Mouse (Mus musculus): ENCODE measurements around the gene Yaf2. TPM values are rescaled to one million over a fixed set of nuclear protein-coding genes. Genes with fewer than 3 reads are reported as not detected.

Gene Yaf2
- polyA plus RNA-seq, 1 experiment: 12.9 TPM

- WGBS: 85% methylated on average over 4 of the region's 4 CpGs
- peaks cover 17% of the 10 kb centered on the region; the same call in 1 of the 2 replicates for H3K4me1 ChIP-seq (ENCODE audit: control insufficient read depth, insufficient read depth, insufficient read length)
- H3K27ac ChIP-seq (ENCODE audit: insufficient read depth, low read length): no peak overlapping the region
- peaks cover 2% of the 10 kb centered on the region; the same call in 1 of the 2 replicates for H3K36me3 ChIP-seq (ENCODE audit: control insufficient read depth, insufficient read depth, low read length)
- TF ChIP-seq CTCF (IDR thresholded peaks at IDR 0.05; ENCODE audit: extremely low read depth, insufficient read depth, insufficient read length, insufficient replicate concordance): no peak
- no peak for TF ChIP-seq POLR2A (IDR thresholded peaks at IDR 0.05; ENCODE audit: low read depth, low read length)
- H3K27me3 ChIP-seq (ENCODE audit: control insufficient read depth, insufficient read depth, low read length): no peaks in the 10 kb centered on the region
- H3K4me3 ChIP-seq (ENCODE audit: extremely low read depth, insufficient read depth, insufficient read length): no peak overlapping the region
- no peak for DNase-seq (ENCODE audit: low read depth in 1 of 2, low spot score in 2 of 2)
Observed at GRCm38 (mm10) chr15:93288321-93288720, 48.4 kb downstream of the Yaf2 start.

- no peak for DNase-seq (ENCODE audit: low read depth in 1 of 2, low spot score in 2 of 2)
- Histone ChIP-seq H3K27ac (ENCODE audit: insufficient read depth, low read length) (no peak overlapping the region), H3K4me3 (ENCODE audit: extremely low read depth, insufficient read depth, insufficient read length) (no peak overlapping the region), H3K36me3 (ENCODE audit: control insufficient read depth, insufficient read depth, low read length) (peaks cover 2% of the 10 kb centered on the region; the same call in 1 of the 2 replicates), H3K4me1 (ENCODE audit: control insufficient read depth, insufficient read depth, insufficient read length) (peaks cover 17% of the 10 kb centered on the region; the same call in 1 of the 2 replicates), H3K27me3 (ENCODE audit: control insufficient read depth, insufficient read depth, low read length) (no peaks in the 10 kb centered on the region)
- no peak for TF ChIP-seq POLR2A (IDR thresholded peaks at IDR 0.05; ENCODE audit: low read depth, low read length)
- TF ChIP-seq CTCF (IDR thresholded peaks at IDR 0.05; ENCODE audit: extremely low read depth, insufficient read depth, insufficient read length, insufficient replicate concordance): no peak
- 44% methylated on average over 2 of the region's 2 CpGs for WGBS
Observed at GRCm38 (mm10) chr15:93287628-93288027, 49.1 kb downstream of the Yaf2 start.

GRCm38 (mm10) chr15:93285244-93285643, 51.5 kb downstream of the Yaf2 start:
- Histone ChIP-seq H3K27ac (ENCODE audit: insufficient read depth, low read length) (no peak overlapping the region), H3K4me1 (ENCODE audit: control insufficient read depth, insufficient read depth, insufficient read length) (peaks cover 19% of the 10 kb centered on the region; the same call in 1 of the 2 replicates), H3K27me3 (ENCODE audit: control insufficient read depth, insufficient read depth, low read length) (no peaks in the 10 kb centered on the region), H3K4me3 (ENCODE audit: extremely low read depth, insufficient read depth, insufficient read length) (no peak overlapping the region), H3K36me3 (ENCODE audit: control insufficient read depth, insufficient read depth, low read length) (peaks cover 2% of the 10 kb centered on the region; the same call in 1 of the 2 replicates)
- WGBS: 96% methylated on average over 15 of the region's 15 CpGs
- TF ChIP-seq CTCF (IDR thresholded peaks at IDR 0.05; ENCODE audit: extremely low read depth, insufficient read depth, insufficient read length, insufficient replicate concordance) (no peak), POLR2A (IDR thresholded peaks at IDR 0.05; ENCODE audit: low read depth, low read length) (no peak)
- DNase-seq (ENCODE audit: low read depth in 1 of 2, low spot score in 2 of 2): no peak

GRCm38 (mm10) chr15:93284326-93284725, 52.4 kb downstream of the Yaf2 start:
- Histone ChIP-seq H3K27me3 (ENCODE audit: control insufficient read depth, insufficient read depth, low read length) (no peaks in the 10 kb centered on the region), H3K4me3 (ENCODE audit: extremely low read depth, insufficient read depth, insufficient read length) (no peak overlapping the region), H3K36me3 (ENCODE audit: control insufficient read depth, insufficient read depth, low read length) (no peaks in the 10 kb centered on the region), H3K4me1 (ENCODE audit: control insufficient read depth, insufficient read depth, insufficient read length) (peaks cover 19% of the 10 kb centered on the region; the same call in 1 of the 2 replicates), H3K27ac (ENCODE audit: insufficient read depth, low read length) (no peak overlapping the region)
- DNase-seq (ENCODE audit: low read depth in 1 of 2, low spot score in 2 of 2): no peak
- WGBS: 82% methylated on average over 6 of the region's 6 CpGs
- TF ChIP-seq POLR2A (IDR thresholded peaks at IDR 0.05; ENCODE audit: low read depth, low read length) (no peak), CTCF (IDR thresholded peaks at IDR 0.05; ENCODE audit: extremely low read depth, insufficient read depth, insufficient read length, insufficient replicate concordance) (no peak)

- no peak for TF ChIP-seq POLR2A (IDR thresholded peaks at IDR 0.05; ENCODE audit: low read depth, low read length)
- peak; percentile 5; the same call in 1 of the 2 replicates for TF ChIP-seq CTCF (IDR thresholded peaks at IDR 0.05; ENCODE audit: extremely low read depth, insufficient read depth, insufficient read length, insufficient replicate concordance)
- H3K27ac ChIP-seq (ENCODE audit: insufficient read depth, low read length): no peak overlapping the region
- peaks cover 16% of the 10 kb centered on the region; the same call in 1 of the 2 replicates for H3K4me1 ChIP-seq (ENCODE audit: control insufficient read depth, insufficient read depth, insufficient read length)
- no peaks in the 10 kb centered on the region for H3K27me3 ChIP-seq (ENCODE audit: control insufficient read depth, insufficient read depth, low read length)
- no peak for DNase-seq (ENCODE audit: low read depth in 1 of 2, low spot score in 2 of 2)
- 84% methylated on average over 11 of the region's 11 CpGs for WGBS
- no peak overlapping the region for H3K4me3 ChIP-seq (ENCODE audit: extremely low read depth, insufficient read depth, insufficient read length)
- H3K36me3 ChIP-seq (ENCODE audit: control insufficient read depth, insufficient read depth, low read length): no peaks in the 10 kb centered on the region
Observed at GRCm38 (mm10) chr15:93283349-93283748, 53.4 kb downstream of the Yaf2 start.

GRCm38 (mm10) chr15:93276276-93276675, 60.5 kb downstream of the Yaf2 start:
- no peak for DNase-seq (ENCODE audit: low read depth in 1 of 2, low spot score in 2 of 2)
- Histone ChIP-seq H3K27ac (ENCODE audit: insufficient read depth, low read length) (no peak overlapping the region), H3K4me1 (ENCODE audit: control insufficient read depth, insufficient read depth, insufficient read length) (peaks cover 9% of the 10 kb centered on the region; the same call in 1 of the 2 replicates), H3K36me3 (ENCODE audit: control insufficient read depth, insufficient read depth, low read length) (no peaks in the 10 kb centered on the region), H3K4me3 (ENCODE audit: extremely low read depth, insufficient read depth, insufficient read length) (peak overlapping the region; percentile 81; the same call in 1 of the 2 replicates), H3K27me3 (ENCODE audit: control insufficient read depth, insufficient read depth, low read length) (no peaks in the 10 kb centered on the region)
- TF ChIP-seq CTCF (IDR thresholded peaks at IDR 0.05; ENCODE audit: extremely low read depth, insufficient read depth, insufficient read length, insufficient replicate concordance): no peak
- no peak for TF ChIP-seq POLR2A (IDR thresholded peaks at IDR 0.05; ENCODE audit: low read depth, low read length)
- 17% methylated on average over 14 of the region's 14 CpGs for WGBS

GRCm38 (mm10) chr15:93275623-93276022, 61.1 kb downstream of the Yaf2 start:
- no peak for DNase-seq (ENCODE audit: low read depth in 1 of 2, low spot score in 2 of 2)
- TF ChIP-seq CTCF (IDR thresholded peaks at IDR 0.05; ENCODE audit: extremely low read depth, insufficient read depth, insufficient read length, insufficient replicate concordance): no peak
- no peak for TF ChIP-seq POLR2A (IDR thresholded peaks at IDR 0.05; ENCODE audit: low read depth, low read length)

More at GRCm38 (mm10) chr15:93275623-93276022, 61.1 kb downstream of the Yaf2 start:
- peak overlapping the region; percentile 81 for H3K4me3 ChIP-seq (ENCODE audit: extremely low read depth, insufficient read depth, insufficient read length)
- H3K27ac ChIP-seq (ENCODE audit: insufficient read depth, low read length): peak overlapping the region; percentile 88
- H3K27me3 ChIP-seq (ENCODE audit: control insufficient read depth, insufficient read depth, low read length): no peaks in the 10 kb centered on the region
- WGBS: under 1% methylated on average over 21 of the region's 21 CpGs
- peaks cover 10% of the 10 kb centered on the region; the same call in 1 of the 2 replicates for H3K4me1 ChIP-seq (ENCODE audit: control insufficient read depth, insufficient read depth, insufficient read length)
- H3K36me3 ChIP-seq (ENCODE audit: control insufficient read depth, insufficient read depth, low read length): no peaks in the 10 kb centered on the region

All from spleen, adult 2 months (tissue).